Mouse (Mus musculus): ENCODE results near the gene Wfs1. TPM values are rescaled to one million over a fixed set of nuclear protein-coding genes. Genes with fewer than 3 reads are reported as not detected.

Gene Wfs1
- 1.6 TPM in 2 replicates for polyA plus RNA-seq (2015; fragmentation: Nextera tagmentation; extraction: Ambion mirVana)

- WGBS (ENCODE audit: insufficient replicate concordance) = under 1% methylated on average over 60 of the region's 60 CpGs
- peaks cover 18% of the 10 kb centered on the region; the same call in 1 of the 2 replicates for H3K27me3 ChIP-seq
- no peaks in the 10 kb centered on the region for H3K36me3 ChIP-seq (replicated peaks)
- H3K27ac ChIP-seq (replicated peaks) = no peak within 1 kb of the TSS
- no peaks in the 10 kb centered on the region for H3K4me1 ChIP-seq (replicated peaks)
- no peaks in the 10 kb centered on the region for H3K9me3 ChIP-seq (replicated peaks)
- H3K4me2 ChIP-seq = peak within 1 kb of the TSS; percentile 69
- ATAC-seq (ENCODE audit: insufficient read depth) = peak; percentile 96
- H3K4me3 ChIP-seq (replicated peaks) = peak within 1 kb of the TSS; percentile 60
- peak within 1 kb of the TSS; percentile 30 for H3K9ac ChIP-seq
Observed at GRCm38 (mm10) chr5:36988781-36989624, at the start of gene Wfs1. Wfs1 (minus strand) TSS chr5:36989205.

GRCm38 (mm10) chr5:37036884-37037283 is 47.9 kb upstream of the Wfs1 start:
- H3K4me1 ChIP-seq (replicated peaks) = 0 out of 2 replicates have a peak, but pooled peaks cover 6% of the 10 kb centered on the region
- no peak for ATAC-seq (ENCODE audit: insufficient read depth)
- 47% methylated on average over 3 of the region's 3 CpGs for WGBS (ENCODE audit: insufficient replicate concordance)

GRCm38 (mm10) chr5:37035896-37036295 is 46.9 kb upstream of the Wfs1 start:
- H3K36me3 ChIP-seq (replicated peaks) = no peaks in the 10 kb centered on the region
- H3K4me3 ChIP-seq (replicated peaks) = no peak overlapping the region
- H3K9ac ChIP-seq = no peak overlapping the region
- H3K27me3 ChIP-seq = peaks cover 9% of the 10 kb centered on the region
- WGBS (ENCODE audit: insufficient replicate concordance) = 62% methylated on average over 6 of the region's 6 CpGs
- H3K4me2 ChIP-seq = no peak overlapping the region
- no peak for ATAC-seq (ENCODE audit: insufficient read depth)
- H3K9me3 ChIP-seq (replicated peaks) = no peaks in the 10 kb centered on the region
- no peak overlapping the region for H3K27ac ChIP-seq (replicated peaks)
- no peaks in the 10 kb centered on the region for H3K4me1 ChIP-seq (replicated peaks)

More at GRCm38 (mm10) chr5:37036884-37037283, 47.9 kb upstream of the Wfs1 start:
- no peak overlapping the region for H3K9ac ChIP-seq
- H3K9me3 ChIP-seq (replicated peaks) = no peaks in the 10 kb centered on the region
- no peak overlapping the region for H3K27ac ChIP-seq (replicated peaks)
- H3K36me3 ChIP-seq (replicated peaks) = no peaks in the 10 kb centered on the region
- H3K27me3 ChIP-seq = peaks cover 3% of the 10 kb centered on the region
- H3K4me2 ChIP-seq = no peak overlapping the region
- H3K4me3 ChIP-seq (replicated peaks) = no peak overlapping the region

- no peaks in the 10 kb centered on the region for H3K4me1 ChIP-seq (replicated peaks)
- H3K4me2 ChIP-seq = no peak overlapping the region
- WGBS (ENCODE audit: insufficient replicate concordance) = 50% methylated on average over 6 of the region's 6 CpGs
- H3K27ac ChIP-seq (replicated peaks) = no peak overlapping the region
- ATAC-seq (ENCODE audit: insufficient read depth) = no peak
- H3K36me3 ChIP-seq (replicated peaks) = no peaks in the 10 kb centered on the region
- H3K27me3 ChIP-seq = peaks cover 16% of the 10 kb centered on the region
- H3K4me3 ChIP-seq (replicated peaks) = no peak overlapping the region
- no peaks in the 10 kb centered on the region for H3K9me3 ChIP-seq (replicated peaks)
- no peak overlapping the region for H3K9ac ChIP-seq
Observed at GRCm38 (mm10) chr5:37035192-37035591, 46.2 kb upstream of the Wfs1 start.

GRCm38 (mm10) chr5:37030753-37031152 is 41.7 kb upstream of the Wfs1 start:
- no peak overlapping the region for H3K4me3 ChIP-seq (replicated peaks)
- 36% methylated on average over 9 of the region's 9 CpGs for WGBS (ENCODE audit: insufficient replicate concordance)
- H3K9me3 ChIP-seq (replicated peaks) = no peaks in the 10 kb centered on the region
- H3K4me2 ChIP-seq = no peak overlapping the region
- H3K27me3 ChIP-seq = peaks cover 60% of the 10 kb centered on the region
- H3K9ac ChIP-seq = no peak overlapping the region
- H3K27ac ChIP-seq (replicated peaks) = no peak overlapping the region
- peaks cover 7% of the 10 kb centered on the region for H3K4me1 ChIP-seq (replicated peaks)
- ATAC-seq (ENCODE audit: insufficient read depth) = no peak
- H3K36me3 ChIP-seq (replicated peaks) = no peaks in the 10 kb centered on the region

- peaks cover 65% of the 10 kb centered on the region for H3K27me3 ChIP-seq
- 3% methylated on average over 17 of the region's 17 CpGs for WGBS (ENCODE audit: insufficient replicate concordance)
Observed at GRCm38 (mm10) chr5:37029326-37029905, 40.4 kb upstream of the Wfs1 start.

GRCm38 (mm10) chr5:37028486-37029311 is 39.7 kb upstream of the Wfs1 start:
- H3K4me2 ChIP-seq = peak overlapping the region; percentile 68
- no peak overlapping the region for H3K9ac ChIP-seq
- ATAC-seq (ENCODE audit: insufficient read depth) = no peak
- no peaks in the 10 kb centered on the region for H3K9me3 ChIP-seq (replicated peaks)
- H3K4me1 ChIP-seq (replicated peaks) = peaks cover 7% of the 10 kb centered on the region
- H3K36me3 ChIP-seq (replicated peaks) = no peaks in the 10 kb centered on the region
- peak overlapping the region; percentile 45 for H3K4me3 ChIP-seq (replicated peaks)
- WGBS (ENCODE audit: insufficient replicate concordance) = 2% methylated on average over 71 of the region's 72 CpGs
- H3K27ac ChIP-seq (replicated peaks) = no peak overlapping the region
- peaks cover 70% of the 10 kb centered on the region for H3K27me3 ChIP-seq

More at GRCm38 (mm10) chr5:37029326-37029905, 40.4 kb upstream of the Wfs1 start:
- Histone ChIP-seq H3K4me2 (peak overlapping the region; percentile 68), H3K4me1 (replicated peaks) (peaks cover 7% of the 10 kb centered on the region), H3K36me3 (replicated peaks) (no peaks in the 10 kb centered on the region), H3K9me3 (replicated peaks) (no peaks in the 10 kb centered on the region), H3K27ac (replicated peaks) (no peak overlapping the region), H3K9ac (no peak overlapping the region), H3K4me3 (replicated peaks) (no peak overlapping the region)
- no peak for ATAC-seq (ENCODE audit: insufficient read depth)

GRCm38 (mm10) chr5:37028104-37028485 is 39.1 kb upstream of the Wfs1 start:
- Histone ChIP-seq H3K4me1 (replicated peaks) (peaks cover 7% of the 10 kb centered on the region), H3K27me3 (peaks cover 74% of the 10 kb centered on the region), H3K36me3 (replicated peaks) (no peaks in the 10 kb centered on the region), H3K4me2 (peak overlapping the region; percentile 68), H3K9me3 (replicated peaks) (no peaks in the 10 kb centered on the region), H3K4me3 (replicated peaks) (peak overlapping the region; percentile 45), H3K27ac (replicated peaks) (no peak overlapping the region), H3K9ac (no peak overlapping the region)
- no peak for ATAC-seq (ENCODE audit: insufficient read depth)
- 1% methylated on average over 37 of the region's 37 CpGs for WGBS (ENCODE audit: insufficient replicate concordance)

GRCm38 (mm10) chr5:37027701-37028100 is 38.7 kb upstream of the Wfs1 start:
- Histone ChIP-seq H3K9me3 (replicated peaks) (no peaks in the 10 kb centered on the region), H3K27ac (replicated peaks) (no peak overlapping the region), H3K4me1 (replicated peaks) (peaks cover 7% of the 10 kb centered on the region), H3K4me2 (peak overlapping the region; percentile 68), H3K36me3 (replicated peaks) (no peaks in the 10 kb centered on the region), H3K27me3 (peaks cover 74% of the 10 kb centered on the region), H3K4me3 (replicated peaks) (peak overlapping the region; percentile 45), H3K9ac (no peak overlapping the region)
- WGBS (ENCODE audit: insufficient replicate concordance) = 12% methylated on average over 13 of the region's 13 CpGs
- no peak for ATAC-seq (ENCODE audit: insufficient read depth)

GRCm38 (mm10) chr5:37017222-37017621 is 28.2 kb upstream of the Wfs1 start:
- no peak overlapping the region for H3K9ac ChIP-seq
- H3K9me3 ChIP-seq (replicated peaks) = no peaks in the 10 kb centered on the region
- H3K4me3 ChIP-seq (replicated peaks) = no peak overlapping the region
- H3K27ac ChIP-seq (replicated peaks) = no peak overlapping the region
- H3K4me1 ChIP-seq (replicated peaks) = no peaks in the 10 kb centered on the region
- no peaks in the 10 kb centered on the region for H3K27me3 ChIP-seq
- ATAC-seq (ENCODE audit: insufficient read depth) = no peak
- H3K4me2 ChIP-seq = no peak overlapping the region
- H3K36me3 ChIP-seq (replicated peaks) = no peaks in the 10 kb centered on the region
- 26% methylated on average over 3 of the region's 3 CpGs for WGBS (ENCODE audit: insufficient replicate concordance)

Measured in liver, embryonic 15.5 days (tissue).